Mouse (Mus musculus) fat pad, adult 2 months (tissue): ENCODE data around the gene Gm47791.

Source experiments
- DNase-seq: peaks from one replicate; pipeline ENCODE4 v3.0.0-alpha.2; 2011; ENCODE audit warnings: low read depth, low spot score; ENCODE audit errors: extremely low read depth

The Gm47791 gene

GRCm38 (mm10) chr1:82788070-82788469, 17.0 kb upstream of the Gm47791 start:
- no peak for DNase-seq

- no peak for DNase-seq
Measured at GRCm38 (mm10) chr1:82787414-82787813, 16.4 kb upstream of the Gm47791 start.

GRCm38 (mm10) chr1:82785546-82785945, 14.5 kb upstream of the Gm47791 start:
- no peak for DNase-seq

- DNase-seq: no peak
Measured at GRCm38 (mm10) chr1:82783559-82783958, 12.5 kb upstream of the Gm47791 start.

- DNase-seq: no peak
Measured at GRCm38 (mm10) chr1:82779388-82779966, 8.4 kb upstream of the Gm47791 start.

- DNase-seq: no peak
Measured at GRCm38 (mm10) chr1:82775293-82775692, 4.2 kb upstream of the Gm47791 start.

- no peak for DNase-seq
Measured at GRCm38 (mm10) chr1:82773208-82773607, 2.2 kb upstream of the Gm47791 start.

- DNase-seq: no peak
Measured at GRCm38 (mm10) chr1:82772428-82772827, 1.4 kb upstream of the Gm47791 start.

- no peak for DNase-seq
Measured at GRCm38 (mm10) chr1:82768269-82768668, 2.8 kb downstream of the Gm47791 start, which contains the start of gene Tm4sf20. TSS of gene Tm4sf20 (minus strand) at chr1:82768461.

GRCm38 (mm10) chr1:82766641-82767040, 4.4 kb downstream of the Gm47791 start:
- DNase-seq: no peak

GRCm38 (mm10) chr1:82766227-82766626, 4.8 kb downstream of the Gm47791 start:
- DNase-seq: no peak

- no peak for DNase-seq
Measured at GRCm38 (mm10) chr1:82762274-82762673, 8.8 kb downstream of the Gm47791 start.

- DNase-seq: no peak
Measured at GRCm38 (mm10) chr1:82761454-82762169, 9.4 kb downstream of the Gm47791 start.

- DNase-seq: no peak
Measured at GRCm38 (mm10) chr1:82759520-82759919, 11.5 kb downstream of the Gm47791 start.

GRCm38 (mm10) chr1:82747714-82748452, 23.2 kb downstream of the Gm47791 start:
- DNase-seq: no peak

- DNase-seq: no peak
Measured at GRCm38 (mm10) chr1:82746408-82746807, 24.6 kb downstream of the Gm47791 start.

GRCm38 (mm10) chr1:82743962-82744361, 27.1 kb downstream of the Gm47791 start:
- no peak for DNase-seq

- DNase-seq: no peak
Measured at GRCm38 (mm10) chr1:82741539-82741938, 29.5 kb downstream of the Gm47791 start.

GRCm38 (mm10) chr1:82738066-82738465, 33.0 kb downstream of the Gm47791 start:
- no peak for DNase-seq

GRCm38 (mm10) chr1:82733357-82733756, 37.7 kb downstream of the Gm47791 start:
- no peak for DNase-seq

GRCm38 (mm10) chr1:82726482-82726881, 44.6 kb downstream of the Gm47791 start:
- no peak for DNase-seq

- DNase-seq: no peak
Measured at GRCm38 (mm10) chr1:82725875-82726185, 45.2 kb downstream of the Gm47791 start.
